Mouse (Mus musculus): Measurements from ENCODE around the gene D6Wsu163e. TPM values are rescaled to one million over a fixed set of nuclear protein-coding genes. Genes with fewer than 3 reads are reported as not detected.

D6Wsu163e gene
- total RNA-seq (2021): 10 to 100 TPM; 40.0 to 44.8 TPM

GRCm38 (mm10) chr6:126939487-126940171, at the start of gene D6Wsu163e, which contains the start of gene Rad51ap1:
Gene D6Wsu163e (plus strand): TSS chr6:126939962.
Gene Rad51ap1 (minus strand): TSS chr6:126939587.
- intact Hi-C loops (cut with DNase I): no loop called here
- DNase-seq (ENCODE audit: extremely low spot score in 1 of 2, low spot score in 2 of 2): peak; percentile 93 to 98

DNA sequence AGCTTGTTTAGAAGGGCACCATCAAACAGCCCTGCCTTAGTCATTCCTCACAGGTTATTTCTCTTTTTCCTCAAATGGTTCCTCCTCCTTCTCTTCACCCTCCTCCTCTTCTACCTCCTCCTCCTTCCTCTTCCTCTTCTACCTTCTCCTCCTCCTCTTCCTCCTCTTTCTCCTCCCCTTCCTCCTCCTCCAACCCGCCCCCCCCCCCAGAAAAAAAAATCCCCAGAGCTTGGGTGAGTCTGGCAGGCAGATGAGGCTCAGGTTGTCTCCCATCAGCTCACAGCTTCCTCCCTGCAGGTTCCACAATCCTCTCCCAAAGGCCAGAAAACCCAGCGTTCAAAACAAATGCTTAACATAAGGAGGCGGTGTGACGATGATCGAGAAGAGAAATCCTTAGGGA, 32.4 kb upstream of the D6Wsu163e start:
- intact Hi-C loops (cut with DNase I): no loop called here
- DNase-seq (ENCODE audit: extremely low spot score in 1 of 2, low spot score in 2 of 2): no peak

DNA sequence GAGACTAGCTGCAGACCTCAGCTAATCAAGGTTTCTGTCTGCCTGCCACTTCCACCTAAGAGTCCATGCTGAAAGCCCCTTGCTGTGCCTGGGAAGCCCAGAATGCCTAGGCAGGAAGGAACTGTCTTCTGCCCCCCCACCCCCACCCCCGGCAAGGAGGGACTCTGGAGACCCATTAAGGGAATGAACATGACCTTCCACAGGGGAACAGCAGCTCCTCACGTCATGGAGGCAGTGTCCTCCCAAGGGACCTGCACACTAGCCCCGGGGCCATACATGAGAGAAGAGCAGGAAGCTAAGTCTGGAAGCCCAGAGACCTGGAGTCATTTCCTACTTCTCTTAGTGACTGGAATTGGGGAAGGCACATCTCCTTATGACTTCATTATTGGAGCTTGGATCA, 31.9 kb upstream of the D6Wsu163e start:
- intact Hi-C loops (cut with DNase I): no loop called here
- no peak for DNase-seq (ENCODE audit: extremely low spot score in 1 of 2, low spot score in 2 of 2)

- DNase-seq (ENCODE audit: extremely low spot score in 1 of 2, low spot score in 2 of 2): no peak
- intact Hi-C loops (cut with DNase I): no loop called here
Observed at GRCm38 (mm10) chr6:126910727-126911126, 29.0 kb upstream of the D6Wsu163e start.

- intact Hi-C loops (cut with DNase I): no loop called here
- DNase-seq (ENCODE audit: extremely low spot score in 1 of 2, low spot score in 2 of 2): no peak
Observed at GRCm38 (mm10) chr6:126914928-126915327, 24.8 kb upstream of the D6Wsu163e start.

DNA sequence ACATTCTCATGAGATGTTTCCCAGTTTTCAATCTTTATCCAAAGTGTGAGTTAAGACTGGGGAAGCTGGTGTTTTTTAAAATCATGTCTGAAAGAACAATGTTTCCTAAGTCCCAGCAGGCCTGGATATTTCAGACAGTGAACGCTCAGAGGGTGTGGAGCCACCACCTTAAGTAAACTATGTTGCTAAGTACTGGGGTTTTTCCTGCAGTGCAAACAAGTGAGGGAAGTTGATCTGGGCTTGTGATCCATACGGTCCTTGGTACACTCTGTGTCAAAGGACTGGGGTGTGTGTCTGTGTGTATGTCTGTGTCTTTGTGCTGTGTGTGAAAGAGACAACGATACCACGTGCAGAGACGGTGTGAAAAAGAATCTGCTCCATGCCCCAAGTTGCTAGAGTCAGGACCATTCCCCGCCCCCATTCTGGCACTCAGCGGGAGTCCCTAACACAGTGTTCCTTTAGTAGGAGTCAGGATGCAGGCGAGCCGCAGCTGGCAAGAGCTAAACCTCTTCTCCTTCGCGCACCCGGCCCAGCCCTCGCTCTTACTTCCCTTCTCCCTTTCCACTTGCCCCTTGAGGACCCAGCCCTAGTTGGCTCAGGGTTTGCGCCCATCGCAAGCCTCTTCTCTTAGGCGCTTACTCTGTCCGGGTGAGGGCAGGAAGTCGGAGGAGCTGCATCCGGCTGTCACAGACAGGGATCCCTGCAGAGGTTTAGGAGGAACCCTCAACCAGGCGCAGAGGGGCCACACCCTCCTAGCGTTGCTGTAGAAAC, 18.5 kb upstream of the D6Wsu163e start, which contains the start of gene Dyrk4:
Gene Dyrk4, minus strand, starts transcription at position 729 of the 771 bp plus-strand sequence.
- intact Hi-C loops (cut with DNase I): no loop called here
- peak in 1 of 2 experiments; percentile 67 for DNase-seq (ENCODE audit: extremely low spot score in 1 of 2, low spot score in 2 of 2)

- DNase-seq (ENCODE audit: extremely low spot score in 1 of 2, low spot score in 2 of 2): no peak
- intact Hi-C loops (cut with DNase I): no loop called here
Observed at GRCm38 (mm10) chr6:126932896-126933295, 6.9 kb upstream of the D6Wsu163e start.

- intact Hi-C loops (cut with DNase I): no loop called here
- DNase-seq (ENCODE audit: extremely low spot score in 1 of 2, low spot score in 2 of 2): no peak
Observed at GRCm38 (mm10) chr6:126938047-126938446, 1.7 kb upstream of the D6Wsu163e start.

DNA sequence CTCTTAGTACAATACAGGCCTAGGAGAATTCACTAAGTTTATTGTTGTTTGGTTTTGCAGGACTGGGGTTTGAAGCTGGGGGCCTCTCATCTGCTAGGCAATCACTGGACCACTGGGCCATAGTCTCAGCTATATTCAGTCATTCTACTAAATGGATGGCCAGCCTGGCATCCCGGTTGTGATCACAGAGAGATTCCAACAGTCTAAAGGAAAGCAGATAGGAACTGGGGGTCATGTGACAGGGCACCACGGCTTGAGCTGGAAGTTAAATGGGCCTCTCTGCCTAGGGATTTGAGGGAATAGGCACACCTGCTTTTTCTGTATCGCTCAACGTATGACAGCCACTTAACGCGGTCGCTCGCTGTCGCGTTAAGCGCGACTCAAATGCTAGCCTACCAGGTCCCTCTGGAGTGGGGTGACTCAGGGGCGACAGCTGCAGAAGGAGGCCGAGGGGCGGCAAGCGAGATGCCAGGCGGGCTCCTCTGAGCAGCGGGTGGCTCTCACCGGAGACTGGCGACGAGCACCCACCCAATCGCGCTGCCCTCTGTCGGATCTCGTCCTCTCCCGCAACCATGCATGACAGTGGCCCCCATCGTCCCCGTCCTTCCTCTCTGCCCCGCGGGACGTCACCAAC, 792 bp upstream of the D6Wsu163e start:
- DNase-seq (ENCODE audit: extremely low spot score in 1 of 2, low spot score in 2 of 2): no peak
- intact Hi-C loops (cut with DNase I): no loop called here

GRCm38 (mm10) chr6:126940451-126940850, 689 bp downstream of the D6Wsu163e start:
- intact Hi-C loops (cut with DNase I): no loop called here
- DNase-seq (ENCODE audit: extremely low spot score in 1 of 2, low spot score in 2 of 2): no peak

DNA sequence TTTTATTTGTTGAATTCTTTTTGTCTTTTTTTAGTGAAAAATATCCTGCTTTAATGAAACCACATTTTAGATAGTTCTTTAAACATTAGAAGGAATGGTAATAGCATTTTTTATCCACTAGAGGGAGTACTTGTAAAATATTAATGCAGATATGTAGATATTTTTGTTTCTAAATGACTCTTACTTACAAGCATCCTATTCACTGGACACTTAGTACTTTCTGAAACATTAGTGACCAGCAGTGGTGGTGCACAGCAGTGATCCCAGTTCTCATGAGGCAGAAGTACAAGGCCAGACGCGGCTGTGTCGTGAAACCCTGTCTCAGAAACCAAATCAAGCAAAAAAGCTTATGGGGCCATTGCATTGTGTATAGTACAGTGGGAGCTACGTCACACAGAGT, 8.6 kb downstream of the D6Wsu163e start:
- DNase-seq (ENCODE audit: extremely low spot score in 1 of 2, low spot score in 2 of 2): no peak
- intact Hi-C loops (cut with DNase I): loop anchor here (5.0 kb wide), 1 partner anchor 499 kb away; the partner anchor contains the start of gene Parp11

- peak; percentile 69 to 88 for DNase-seq (ENCODE audit: extremely low spot score in 1 of 2, low spot score in 2 of 2)
- intact Hi-C loops (cut with DNase I): loop anchor here (5.0 to 10.0 kb wide), 2 partner anchors 132 to 409 kb away; no protein-coding TSS in a partner anchor
Observed at GRCm38 (mm10) chr6:126955734-126956133, 16.0 kb downstream of the D6Wsu163e start.

- intact Hi-C loops (cut with DNase I): no loop called here
Observed at GRCm38 (mm10) chr6:126961371-126962018, 21.7 kb downstream of the D6Wsu163e start.

GRCm38 (mm10) chr6:126962709-126963108, 22.9 kb downstream of the D6Wsu163e start:
- intact Hi-C loops (cut with DNase I): no loop called here

More at GRCm38 (mm10) chr6:126961371-126962018, 21.7 kb downstream of the D6Wsu163e start:
- DNase-seq (ENCODE audit: extremely low spot score in 1 of 2, low spot score in 2 of 2): no peak

GRCm38 (mm10) chr6:126963426-126963825, 23.7 kb downstream of the D6Wsu163e start:
- DNase-seq (ENCODE audit: extremely low spot score in 1 of 2, low spot score in 2 of 2): no peak
- intact Hi-C loops (cut with DNase I): no loop called here

More at GRCm38 (mm10) chr6:126962709-126963108, 22.9 kb downstream of the D6Wsu163e start:
- no peak for DNase-seq (ENCODE audit: extremely low spot score in 1 of 2, low spot score in 2 of 2)

GRCm38 (mm10) chr6:126966241-126967026, 26.7 kb downstream of the D6Wsu163e start:
- intact Hi-C loops (cut with DNase I): no loop called here
- no peak for DNase-seq (ENCODE audit: extremely low spot score in 1 of 2, low spot score in 2 of 2)

- DNase-seq (ENCODE audit: extremely low spot score in 1 of 2, low spot score in 2 of 2): no peak
Observed at GRCm38 (mm10) chr6:126981539-126982234, 41.9 kb downstream of the D6Wsu163e start.

DNA sequence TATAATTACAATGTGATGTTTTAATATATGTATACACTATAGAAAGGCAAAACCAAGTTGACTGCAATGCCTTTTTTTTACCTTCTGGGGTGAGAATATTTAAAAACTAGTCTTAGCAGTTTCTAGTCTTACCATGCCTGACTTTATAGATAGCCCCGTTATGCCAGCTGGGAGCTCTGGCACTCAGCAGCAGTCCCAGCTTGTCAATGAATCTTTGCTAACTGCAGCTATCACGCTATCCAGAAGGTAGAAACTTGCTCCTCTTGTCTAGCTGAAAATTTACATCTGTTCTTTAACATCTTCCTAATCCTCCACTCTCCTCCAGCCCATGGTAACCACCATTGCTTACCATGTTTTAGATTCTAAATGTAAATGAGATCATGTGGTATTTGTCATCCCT, 53.9 kb downstream of the D6Wsu163e start:
- DNase-seq (ENCODE audit: extremely low spot score in 1 of 2, low spot score in 2 of 2): peak in 1 of 2 experiments; percentile 5
- intact Hi-C loops (cut with DNase I): no loop called here

More at GRCm38 (mm10) chr6:126981539-126982234, 41.9 kb downstream of the D6Wsu163e start:
- intact Hi-C loops (cut with DNase I): no loop called here

All from left cerebral cortex, postnatal 10 days (tissue).